Mouse (Mus musculus): ENCODE data around the gene Myo16.

The Myo16 gene

DNA sequence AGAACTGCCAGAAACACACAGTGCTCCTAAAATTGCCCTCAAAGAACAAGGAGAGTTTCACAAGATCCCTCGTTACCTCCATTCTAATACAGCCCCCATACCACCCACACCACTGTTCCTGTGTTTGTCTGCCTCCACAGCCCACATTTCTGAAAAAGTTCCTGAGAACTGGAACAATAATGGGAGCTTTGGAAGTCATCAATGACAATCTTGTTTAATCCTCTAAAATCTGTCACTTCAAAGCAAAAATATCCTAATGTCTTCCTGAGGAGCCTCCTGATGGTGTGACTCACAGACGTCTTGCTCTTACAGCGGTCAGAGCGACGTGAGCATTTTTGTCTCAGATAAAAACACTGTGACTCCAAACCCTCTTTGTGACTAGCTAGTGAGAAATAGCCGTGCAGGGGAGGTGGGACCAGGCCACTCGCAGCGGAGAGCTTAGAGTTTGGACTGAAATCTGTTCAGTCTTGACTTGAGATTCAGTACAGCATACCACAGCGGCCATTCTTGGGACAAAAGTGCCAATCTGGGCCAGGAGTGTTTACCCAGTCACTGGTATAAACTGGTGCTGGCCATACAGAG is 394.4 kb downstream of the Myo16 start:
- TF ChIP-seq GATA4 (IDR thresholded peaks at IDR 0.05; ENCODE audit: insufficient replicate concordance, low read length): no peak

DNA sequence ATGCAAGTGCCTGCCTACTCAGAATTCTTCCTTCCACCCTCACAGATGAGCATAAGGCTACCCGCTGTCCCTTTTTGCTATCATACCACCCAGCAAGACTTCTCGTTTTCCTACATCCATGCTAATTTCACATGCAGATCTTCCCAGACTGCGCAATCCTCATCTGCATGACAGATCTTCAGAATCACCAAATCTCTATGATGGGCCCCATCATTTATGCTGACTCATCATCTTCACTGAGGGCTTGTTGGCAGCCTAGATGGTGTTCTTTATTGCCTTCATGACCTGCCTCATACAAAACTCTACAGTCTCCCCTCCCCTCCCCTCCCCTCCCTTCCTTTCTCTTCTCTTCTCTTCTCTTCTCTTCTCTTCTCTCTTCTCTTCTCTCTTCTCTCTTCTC is 395.7 kb downstream of the Myo16 start:
- no peak for TF ChIP-seq GATA4 (IDR thresholded peaks at IDR 0.05; ENCODE audit: insufficient replicate concordance, low read length)

DNA sequence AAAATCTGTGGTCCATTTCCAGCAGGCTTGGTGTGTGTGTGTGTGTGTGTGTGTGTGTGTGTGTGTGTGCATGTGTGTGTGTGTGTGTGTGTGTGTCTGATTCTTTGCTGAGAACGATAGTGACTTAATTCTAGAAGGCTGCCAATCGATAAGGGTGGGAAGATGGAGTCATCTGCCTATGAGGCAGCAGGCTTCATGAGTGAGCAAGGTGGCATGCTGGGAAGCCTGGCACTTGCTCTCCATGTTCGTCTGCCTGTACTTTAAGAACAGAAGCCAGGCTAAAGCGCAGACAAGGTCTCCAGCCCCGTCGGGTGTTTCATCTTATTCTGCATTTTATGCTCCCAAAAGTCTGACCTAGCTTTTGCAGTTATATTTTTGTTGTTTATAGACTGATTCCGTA is 404.2 kb downstream of the Myo16 start:
- no peak for TF ChIP-seq GATA4 (IDR thresholded peaks at IDR 0.05; ENCODE audit: insufficient replicate concordance, low read length)

DNA sequence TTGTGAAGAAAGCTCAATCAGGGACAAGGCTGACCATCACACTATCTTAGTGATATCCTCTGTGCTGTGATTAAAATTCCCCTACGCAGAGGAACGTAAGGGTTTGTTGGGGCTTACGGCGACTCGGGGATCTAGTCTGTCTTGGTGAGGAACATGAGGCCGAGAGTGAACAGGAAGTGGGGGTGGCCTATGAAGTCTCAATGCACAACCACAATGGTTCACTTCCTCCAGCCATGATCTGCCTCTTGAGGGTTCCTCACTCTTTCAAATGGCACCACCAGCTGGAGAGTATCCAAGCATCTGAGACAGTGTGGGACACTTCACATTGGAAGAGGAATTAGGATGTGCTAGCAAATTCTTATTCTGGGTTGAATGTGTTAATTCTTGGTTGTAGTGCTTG is 405.8 kb downstream of the Myo16 start:
- TF ChIP-seq GATA4 (IDR thresholded peaks at IDR 0.05; ENCODE audit: insufficient replicate concordance, low read length): no peak

DNA sequence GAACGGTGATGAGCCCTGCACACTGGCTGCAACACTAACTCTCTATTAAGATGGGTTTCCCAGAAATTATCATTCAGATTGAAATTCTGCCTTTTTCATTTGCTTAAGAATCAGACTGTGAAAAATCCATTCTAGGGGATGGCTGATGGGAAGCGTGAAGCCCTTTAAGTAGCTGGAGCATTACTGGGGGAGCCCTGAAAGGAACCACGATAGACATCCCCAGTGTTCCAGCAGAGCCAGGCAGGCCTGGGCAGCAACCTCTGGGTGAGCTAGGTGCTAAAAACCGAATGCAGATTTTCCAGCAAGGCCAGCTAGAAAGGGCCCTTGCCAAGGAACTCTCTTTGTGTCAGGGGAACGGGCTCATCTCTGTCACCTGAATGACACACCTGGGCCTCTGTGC is 407.9 kb downstream of the Myo16 start:
- no peak for TF ChIP-seq GATA4 (IDR thresholded peaks at IDR 0.05; ENCODE audit: insufficient replicate concordance, low read length)

DNA sequence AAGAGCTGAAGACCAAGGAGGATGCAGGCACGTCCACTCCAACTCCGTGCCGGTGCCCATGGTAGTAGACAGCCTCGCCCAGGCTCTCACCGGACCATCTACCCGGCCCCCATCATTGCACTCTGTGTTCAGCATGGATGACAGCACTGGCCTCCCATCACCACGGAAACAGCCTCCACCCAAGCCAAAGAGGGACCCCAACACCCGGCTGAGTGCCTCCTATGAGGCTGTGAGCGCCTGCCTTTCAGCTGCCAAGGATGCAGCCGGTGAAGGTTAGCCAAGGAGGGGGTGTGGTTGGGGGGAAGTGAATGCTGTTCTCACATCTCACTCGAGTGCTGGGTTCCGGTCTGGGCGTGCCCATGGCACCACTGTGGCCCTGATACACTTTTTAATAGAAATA is 408.3 kb downstream of the Myo16 start:
- no peak for TF ChIP-seq GATA4 (IDR thresholded peaks at IDR 0.05; ENCODE audit: insufficient replicate concordance, low read length)

DNA sequence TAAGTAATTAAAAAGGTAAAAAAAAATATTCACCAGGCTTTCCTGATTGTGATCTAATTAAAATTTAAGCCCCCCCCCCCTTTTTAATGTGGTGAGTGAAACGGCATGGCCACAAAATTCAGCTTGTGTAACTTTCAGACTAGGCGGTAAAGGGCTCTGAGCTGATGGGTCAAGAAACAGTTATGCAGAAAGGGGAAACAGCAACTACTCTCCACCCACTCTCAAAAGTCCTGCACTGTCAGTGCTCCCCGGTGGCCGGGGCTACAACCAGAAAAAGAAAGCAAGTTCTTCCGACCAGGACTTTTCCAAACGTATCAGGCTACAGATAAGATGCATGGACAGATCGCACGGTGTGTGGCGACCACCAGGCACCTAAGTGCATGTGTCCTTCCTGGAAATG is 408.9 kb downstream of the Myo16 start:
- TF ChIP-seq GATA4 (IDR thresholded peaks at IDR 0.05; ENCODE audit: insufficient replicate concordance, low read length): no peak

DNA sequence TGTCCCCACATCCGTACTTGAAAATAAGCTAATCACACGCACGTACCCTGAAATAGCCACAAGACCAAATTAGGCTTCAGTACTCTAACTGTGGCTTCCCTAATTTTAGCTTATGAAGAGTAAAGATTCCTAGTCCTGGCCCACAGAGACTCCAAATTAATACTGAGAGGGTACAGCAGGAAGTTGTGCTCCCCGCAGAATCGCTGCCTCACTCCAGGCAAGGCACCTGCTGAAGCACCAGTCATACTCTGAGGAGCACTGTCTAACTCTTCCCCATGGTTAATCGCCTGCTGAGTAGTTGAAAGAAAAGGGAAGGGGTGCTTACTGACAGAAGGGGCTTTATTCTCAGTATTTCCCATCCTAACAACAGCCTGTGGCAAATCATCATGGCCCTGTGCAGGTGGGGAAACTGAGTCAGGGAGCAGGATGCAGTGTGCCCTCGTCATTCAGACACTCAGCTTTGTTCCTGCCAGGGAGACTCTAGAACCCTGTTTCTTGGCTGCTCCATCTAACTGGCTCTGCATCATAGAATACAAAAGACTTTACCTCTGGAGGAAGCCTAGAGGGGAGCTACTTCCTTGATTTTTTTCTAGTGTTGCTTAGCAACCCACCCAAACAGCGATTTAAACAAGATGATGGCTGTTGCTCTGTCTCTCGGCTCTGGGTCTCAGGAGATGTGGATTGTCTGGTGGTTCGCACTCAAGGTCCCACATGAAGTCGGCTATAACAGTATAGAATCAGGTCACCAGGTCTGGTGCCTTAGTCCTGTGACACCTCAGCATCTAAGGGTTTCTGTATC is 411.7 kb downstream of the Myo16 start:
- no peak for TF ChIP-seq GATA4 (IDR thresholded peaks at IDR 0.05; ENCODE audit: insufficient replicate concordance, low read length)

DNA sequence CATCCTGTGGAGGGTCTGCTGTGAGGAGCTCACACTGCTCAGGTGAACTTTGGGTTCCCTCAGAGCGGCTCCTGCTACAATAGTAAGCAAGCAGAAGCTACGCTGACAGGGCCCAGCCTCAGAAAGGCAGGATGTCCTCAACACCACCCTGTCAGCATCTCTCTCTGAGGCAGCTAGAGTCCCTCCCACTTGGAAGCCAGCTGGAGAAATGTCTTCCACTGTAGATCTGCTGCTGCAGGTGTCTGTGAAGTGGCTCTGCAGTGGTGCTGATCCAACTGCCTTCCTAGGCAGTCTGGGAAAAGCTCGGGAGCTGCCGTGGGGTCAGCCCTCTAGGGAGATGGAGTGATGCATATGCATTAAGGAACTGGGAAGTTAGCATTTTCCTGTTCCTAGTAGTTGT is 414.7 kb downstream of the Myo16 start:
- TF ChIP-seq GATA4 (IDR thresholded peaks at IDR 0.05; ENCODE audit: insufficient replicate concordance, low read length): no peak

DNA sequence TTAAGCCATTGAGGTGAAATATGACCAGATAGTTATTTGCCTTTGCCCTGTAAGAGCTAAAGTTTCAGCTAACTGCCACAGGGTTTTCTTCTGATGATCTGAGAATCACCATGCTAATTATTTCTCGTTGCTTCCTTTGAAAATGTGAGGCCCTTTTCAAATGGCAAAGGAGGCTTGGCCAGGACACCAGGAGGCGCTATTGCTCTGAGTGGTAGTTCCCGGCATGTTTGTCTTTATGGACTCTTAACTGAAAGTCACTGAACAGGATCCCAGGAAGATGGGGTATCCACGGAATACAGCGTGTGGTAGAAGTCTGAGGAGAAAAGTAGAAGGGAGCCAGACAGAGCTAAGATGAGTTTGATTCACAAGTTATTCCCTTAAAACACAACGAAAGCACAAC is 420.4 kb downstream of the Myo16 start:
- no peak for TF ChIP-seq GATA4 (IDR thresholded peaks at IDR 0.05; ENCODE audit: insufficient replicate concordance, low read length)

DNA sequence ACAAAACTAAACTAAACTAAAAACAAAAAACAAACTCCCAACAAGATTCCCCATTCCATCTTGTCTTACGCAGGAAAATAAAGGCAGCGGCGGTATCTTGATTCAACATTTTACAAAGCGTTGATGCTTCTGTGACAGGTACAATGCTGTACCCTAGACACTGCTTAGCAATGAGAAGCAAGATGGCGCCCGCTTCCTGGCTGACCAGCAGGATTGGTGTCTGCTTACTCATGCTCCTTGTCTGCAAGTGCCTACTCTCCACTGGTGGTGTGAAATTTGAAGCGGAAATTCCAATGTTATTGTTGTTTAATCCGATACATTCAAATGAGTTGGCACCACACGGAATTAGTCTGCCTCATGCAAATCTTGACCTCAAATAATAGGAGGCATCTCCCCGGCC is 421.5 kb downstream of the Myo16 start:
- TF ChIP-seq GATA4 (IDR thresholded peaks at IDR 0.05; ENCODE audit: insufficient replicate concordance, low read length): no peak

DNA sequence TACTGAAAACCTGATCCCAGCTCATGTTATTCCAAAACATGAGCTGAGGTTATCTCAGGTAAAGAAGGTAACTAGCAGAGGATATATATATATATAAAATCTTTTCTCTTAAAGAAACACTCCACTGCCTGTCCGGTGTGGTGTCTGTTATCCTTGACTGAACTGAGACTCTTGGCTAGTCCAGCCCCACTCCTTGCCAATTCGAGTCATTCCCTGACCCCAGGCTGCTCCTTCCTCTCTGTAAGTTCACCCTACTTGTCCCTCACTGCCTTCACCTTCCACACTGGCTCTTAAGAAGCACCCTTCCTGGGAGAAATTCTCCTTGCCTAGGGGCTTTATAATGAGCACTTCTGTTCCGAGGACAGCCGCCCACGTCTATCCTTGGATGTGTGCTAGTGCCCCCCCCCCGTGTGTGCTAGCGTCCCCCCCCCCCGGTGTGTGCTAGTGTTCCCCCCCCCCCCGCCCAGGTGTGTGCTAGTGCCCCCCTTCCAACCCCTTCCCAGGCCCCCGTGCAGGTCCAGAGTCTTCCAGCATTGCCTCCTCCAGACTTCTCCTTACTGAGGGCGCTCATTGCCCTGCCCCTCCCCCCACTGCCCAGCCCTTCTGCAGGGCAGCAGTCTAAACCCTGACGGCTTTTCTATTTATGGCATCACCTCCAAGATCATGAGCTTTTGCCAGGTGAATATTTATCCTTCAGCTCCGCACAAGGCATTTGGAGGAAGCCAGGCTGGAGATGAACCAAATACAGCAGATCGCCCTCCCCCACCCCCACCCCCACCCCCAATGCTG is 433.4 kb downstream of the Myo16 start:
- TF ChIP-seq GATA4 (IDR thresholded peaks at IDR 0.05; ENCODE audit: insufficient replicate concordance, low read length): no peak

DNA sequence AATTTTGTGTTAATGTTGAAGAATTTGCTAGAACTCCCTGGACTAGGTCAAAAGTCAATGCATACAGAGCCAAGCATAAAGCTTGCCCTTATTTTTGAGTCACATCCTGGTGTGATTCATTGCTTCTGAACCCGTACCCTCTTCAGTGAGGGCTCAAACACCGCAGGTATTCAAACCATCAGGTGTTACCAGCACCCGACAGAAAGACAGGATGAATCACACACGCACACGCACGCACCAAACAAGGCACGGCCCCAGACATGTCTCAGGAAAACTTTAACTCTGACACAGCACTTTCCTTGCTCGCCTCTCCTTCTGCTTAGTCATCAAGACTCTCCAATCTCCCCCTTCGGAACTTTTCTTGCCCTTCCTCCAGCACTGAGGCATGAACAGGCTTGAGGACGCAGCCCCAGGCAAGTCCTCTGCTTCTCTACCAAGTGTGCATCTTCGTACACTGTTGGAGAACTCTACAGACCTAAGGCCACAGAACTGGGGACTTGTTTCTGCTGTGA is 435.8 kb downstream of the Myo16 start:
- no peak for TF ChIP-seq GATA4 (IDR thresholded peaks at IDR 0.05; ENCODE audit: insufficient replicate concordance, low read length)

DNA sequence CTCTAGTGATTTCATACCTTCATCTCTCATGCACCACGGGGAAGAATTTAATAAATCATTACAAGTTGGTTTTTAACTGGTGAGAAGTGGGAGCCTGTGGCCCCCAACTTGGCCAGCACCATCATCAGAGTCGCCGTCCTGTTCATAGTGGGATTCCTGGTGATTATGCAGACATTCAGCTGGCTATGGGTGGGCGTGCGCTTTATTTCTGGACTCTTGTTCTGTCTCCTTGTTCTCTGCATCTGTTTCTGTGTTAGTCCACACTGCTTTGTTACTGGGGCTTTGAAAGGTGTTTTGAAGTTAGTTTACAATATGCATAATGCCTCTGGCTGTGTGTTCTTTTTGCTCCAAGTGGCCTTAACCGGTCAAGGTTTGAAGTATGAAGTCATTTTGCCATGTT is 439.2 kb downstream of the Myo16 start:
- TF ChIP-seq GATA4 (IDR thresholded peaks at IDR 0.05; ENCODE audit: insufficient replicate concordance, low read length): no peak

DNA sequence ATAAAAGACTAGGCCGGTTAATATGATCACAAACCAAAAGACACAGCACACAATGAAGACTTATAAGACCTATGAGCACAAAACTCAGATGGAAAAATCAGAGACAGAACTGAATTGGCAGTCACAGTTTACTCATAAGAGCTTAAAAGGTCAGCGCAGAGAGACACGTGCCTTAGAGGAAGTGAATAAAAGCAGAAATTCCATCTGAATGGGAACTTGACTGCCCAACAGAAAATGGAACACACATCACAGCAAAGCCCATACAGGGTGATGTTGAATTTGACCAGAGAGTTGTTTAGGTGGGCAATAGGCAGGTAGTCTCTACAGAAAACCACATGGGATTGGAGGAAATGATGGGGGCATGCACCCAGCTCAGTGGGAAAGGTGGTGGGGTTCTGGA is 442.6 kb downstream of the Myo16 start:
- TF ChIP-seq GATA4 (IDR thresholded peaks at IDR 0.05; ENCODE audit: insufficient replicate concordance, low read length): no peak

DNA sequence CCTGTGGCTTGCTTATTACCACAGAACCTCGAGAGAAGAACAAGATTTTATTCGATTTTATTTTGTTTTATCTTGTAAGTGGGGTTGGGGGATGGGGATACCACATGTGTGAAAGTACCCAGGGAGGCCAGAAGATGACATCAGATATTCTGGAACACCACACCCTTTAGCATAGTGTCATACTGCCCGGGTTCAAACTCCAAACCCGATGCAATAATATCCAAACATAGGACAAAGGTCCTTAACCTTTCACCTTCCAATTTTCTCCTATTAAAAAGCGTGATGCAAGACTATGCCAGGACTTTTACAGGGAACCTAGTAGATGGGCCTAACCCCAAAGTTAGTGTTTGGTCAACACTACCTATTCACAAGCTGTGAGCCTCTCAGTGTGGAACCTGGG is 443.9 kb downstream of the Myo16 start:
- no peak; the same call in 1 of the 2 replicates for TF ChIP-seq GATA4 (IDR thresholded peaks at IDR 0.05; ENCODE audit: insufficient replicate concordance, low read length)
